In genomic region chr15:64532260-64533120, GRCm38 (mm10) we compare ENCODE assay signal across 15 mouse cellular contexts.
DNase-seq lines count a peak whose midpoint lies in the region; ATAC-seq lines count a peak whose summit lies in the region.
"Had no signal": no experiment of that assay in that cellular context is flagged by ENCODE, and none has a peak within 500 bp of the region (broad histone marks: within the 10 kb centered on the region; RNA-seq: fewer than 3 reads in every experiment).

No protein-coding gene starts in this region.

- H3K27ac ChIP-seq in forebrain, embryonic 10.5 days: no peak overlapping the region
- H3K27ac ChIP-seq: hindbrain, embryonic 12.5 days; intestine, embryonic 15.5 days; liver, embryonic 14.5 days; stomach, embryonic 15.5 days had no signal

- H3K4me3 ChIP-seq in forebrain, embryonic 10.5 days: no peak overlapping the region
- H3K4me3 ChIP-seq: hindbrain, embryonic 12.5 days; intestine, embryonic 15.5 days; stomach, embryonic 15.5 days had no signal

- H3K4me1 ChIP-seq in forebrain, embryonic 10.5 days: peaks cover 10% of the 10 kb centered on the region
- H3K4me1 ChIP-seq: hindbrain, embryonic 12.5 days; intestine, embryonic 15.5 days; stomach, embryonic 15.5 days had no signal

- no peaks in the 10 kb centered on the region for H3K36me3 ChIP-seq in forebrain, embryonic 10.5 days (replicated peaks)
- H3K36me3 ChIP-seq: hindbrain, embryonic 12.5 days; intestine, embryonic 15.5 days; stomach, embryonic 15.5 days had no signal

- no peaks in the 10 kb centered on the region for H3K27me3 ChIP-seq in forebrain, embryonic 10.5 days (ENCODE audit: poor library complexity, severe bottlenecking)
- H3K27me3 ChIP-seq: hindbrain, embryonic 12.5 days; intestine, embryonic 15.5 days; stomach, embryonic 15.5 days had no signal

- intact Hi-C loops in heart, postnatal 10 days (cut with DNase I): no loop called here

- no peak for ATAC-seq in monocyte, adult 5-6 weeks (replicated peaks; ENCODE audit: insufficient number of reproducible peaks, low FRiP score, low TSS enrichment, poor library complexity, severe bottlenecking)
- ATAC-seq: intestine, embryonic 15.5 days had no signal

- no peaks in the 10 kb centered on the region for H3K9me3 ChIP-seq in forebrain, embryonic 10.5 days
- H3K9me3 ChIP-seq: hindbrain, embryonic 12.5 days; intestine, embryonic 15.5 days; stomach, embryonic 15.5 days had no signal

- WGBS in forebrain, embryonic 10.5 days: 89% methylated on average over 6 of the region's 6 CpGs

- DNase-seq in adrenal gland, adult 2 months: peak; percentile 62
- no peak for DNase-seq in adrenal gland, postnatal 10 days
- DNase-seq in 3T3-L1 (ENCODE audit: low read depth, low spot score): peak; percentile 79
- peak; percentile 28 for DNase-seq in heart, adult 8-10 months (ENCODE audit: low spot score)
- DNase-seq in heart, postnatal 10 days: peak; percentile 40 to 48
- no peak for DNase-seq in cerebellum, adult 9-10 months
- no peak for DNase-seq in forebrain, embryonic 10.5 days (ENCODE audit: extremely low spot score, low spot score)
- DNase-seq: cerebellum, adult 9-11 months; kidney, postnatal 36 days; right cerebral cortex, postnatal 4 days had no signal

Comparison
In these comparisons a context has a peak if more than half of its experiments do, and no peak if none do; other contexts are left out.
1. DNase-seq: peak in adrenal gland, adult 2 months (single experiment), 3T3-L1 (single experiment), heart, adult 8-10 months (single experiment) and heart, postnatal 10 days (2 of 2); none in adrenal gland, postnatal 10 days (single experiment), cerebellum, adult 9-10 months (single experiment) and forebrain, embryonic 10.5 days (single experiment).